Mouse (Mus musculus) stomach, embryonic 16.5 days (tissue): ENCODE measurements at regions not wholly inside any gene's neighbourhood (a gene's known extent, or its start where the extent isn't known, plus 50 kb on each side); places are given as distances from the start of the nearest gene placed in this dataset.

Source experiments
- ATAC-seq: fragments of 200-750 bp; cut with Nextera tagmentation; 2 replicates; pipeline ENCODE4 v1.8.0; 2017; ENCODE audit warnings: moderate number of reproducible peaks, moderate TSS enrichment; ENCODE audit not compliant: insufficient read depth, low FRiP score
- H3K27ac ChIP-seq: fragments of 300-500 bp; sonication (generic); 2 replicates; pipeline ENCODE4 v1.5.1; 2014; ENCODE audit warnings: low read length
- H3K27me3 ChIP-seq: fragments of 300-500 bp; sonication (generic); 2 replicates; pipeline ENCODE4 v1.6.1; 2014; ENCODE audit warnings: low read length, control low read depth, mixed read lengths; ENCODE audit not compliant: control insufficient read depth, insufficient read depth
- H3K36me3 ChIP-seq: fragments of 300-500 bp; sonication (generic); 2 replicates; pipeline ENCODE4 v1.6.1; 2014; ENCODE audit warnings: low read length; ENCODE audit not compliant: control insufficient read depth, insufficient read depth
- H3K4me1 ChIP-seq: fragments of 300-500 bp; sonication (generic); 2 replicates; pipeline ENCODE4 v1.6.1; 2014; ENCODE audit warnings: low read length, control low read depth, mixed read lengths; ENCODE audit not compliant: control insufficient read depth, insufficient read depth
- H3K4me2 ChIP-seq: fragments of 300-500 bp; sonication (generic); 2 replicates; pipeline ENCODE4 v1.6.1; 2014; ENCODE audit warnings: low read depth, low read length, mixed read lengths
- H3K4me3 ChIP-seq: fragments of 300-500 bp; sonication (generic); replicated peaks from 2 replicates; pipeline ENCODE4 v1.5.1; 2014; ENCODE audit warnings: mild to moderate bottlenecking, low read length
- H3K9ac ChIP-seq: fragments of 300-500 bp; sonication (generic); 2 replicates; pipeline ENCODE4 v1.6.1; 2014; ENCODE audit warnings: low read length
- H3K9me3 ChIP-seq: fragments of 300-500 bp; sonication (generic); replicated peaks from 2 replicates; pipeline ENCODE4 v1.6.1; 2016; ENCODE audit warnings: low read length, control low read depth; ENCODE audit not compliant: control insufficient read depth
- WGBS: fragments of 180-500 bp; shearing (Covaris S2); extraction: QIAGEN DNeasy Blood & Tissue Kit; methylation state at CpG from one replicate; pipeline ENCODE4 v1.1.7; 2014; 5-methylcytosine and 5-hydroxymethylcytosine counted together

DNA sequence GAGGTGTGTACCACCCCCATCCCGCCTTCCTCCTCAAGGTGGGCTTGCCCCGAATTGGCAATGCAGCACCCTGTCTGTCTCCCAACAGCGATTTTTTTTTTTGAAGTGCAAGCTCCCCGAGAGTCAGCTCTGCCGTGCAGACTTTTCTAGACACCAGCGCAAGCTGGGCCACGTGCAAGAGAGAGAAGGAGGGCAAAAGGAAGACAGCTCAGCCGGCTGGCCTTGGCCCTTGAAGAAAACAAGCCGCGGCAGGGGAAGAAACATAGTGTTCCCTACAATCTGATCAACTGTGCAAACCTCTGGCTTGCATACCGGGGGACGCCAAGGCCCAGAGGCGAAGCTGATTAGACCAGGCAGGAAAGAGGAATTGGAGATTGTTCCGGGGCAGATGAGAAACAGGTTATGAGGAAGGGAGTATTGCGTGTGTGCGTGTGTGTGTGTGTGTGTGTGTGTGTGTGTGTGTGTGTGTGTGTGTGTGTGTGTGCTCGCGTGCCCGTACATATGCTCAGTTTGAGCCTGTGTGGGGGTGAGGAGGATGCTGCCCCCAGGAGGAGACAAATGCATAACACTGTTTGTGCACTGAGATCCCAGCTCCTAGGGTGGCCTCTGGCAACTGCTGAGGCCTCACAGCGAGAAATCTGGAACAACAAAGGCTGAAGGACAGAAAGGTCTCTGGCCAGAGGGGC lies 83.2 kb upstream of the Zfp648 start:
- peak overlapping the region; percentile 18 for H3K4me3 ChIP-seq
- H3K9me3 ChIP-seq: no peaks in the 10 kb centered on the region
- H3K36me3 ChIP-seq: no peaks in the 10 kb centered on the region
- 21% methylated on average over 20 of the region's 20 CpGs for WGBS
- ATAC-seq: peak; percentile 76
- H3K4me2 ChIP-seq: peak overlapping the region; percentile 30
- H3K27me3 ChIP-seq: no peaks in the 10 kb centered on the region
- peak overlapping the region; percentile 80 for H3K27ac ChIP-seq
- H3K4me1 ChIP-seq: peaks cover 16% of the 10 kb centered on the region
- peak overlapping the region; percentile 60 for H3K9ac ChIP-seq

- no peaks in the 10 kb centered on the region for H3K9me3 ChIP-seq
- H3K27ac ChIP-seq: peak overlapping the region; percentile 80
- peaks cover 16% of the 10 kb centered on the region for H3K4me1 ChIP-seq
- H3K4me3 ChIP-seq: no peak overlapping the region
- no peak overlapping the region for H3K9ac ChIP-seq
- 44% methylated on average over 10 of the region's 10 CpGs for WGBS
- no peaks in the 10 kb centered on the region for H3K27me3 ChIP-seq
- ATAC-seq: no peak
- H3K36me3 ChIP-seq: no peaks in the 10 kb centered on the region
- H3K4me2 ChIP-seq: peak overlapping the region; percentile 30
Observed at GRCm38 (mm10) chr1:154118374-154119004, 82.5 kb upstream of the Zfp648 start.

DNA sequence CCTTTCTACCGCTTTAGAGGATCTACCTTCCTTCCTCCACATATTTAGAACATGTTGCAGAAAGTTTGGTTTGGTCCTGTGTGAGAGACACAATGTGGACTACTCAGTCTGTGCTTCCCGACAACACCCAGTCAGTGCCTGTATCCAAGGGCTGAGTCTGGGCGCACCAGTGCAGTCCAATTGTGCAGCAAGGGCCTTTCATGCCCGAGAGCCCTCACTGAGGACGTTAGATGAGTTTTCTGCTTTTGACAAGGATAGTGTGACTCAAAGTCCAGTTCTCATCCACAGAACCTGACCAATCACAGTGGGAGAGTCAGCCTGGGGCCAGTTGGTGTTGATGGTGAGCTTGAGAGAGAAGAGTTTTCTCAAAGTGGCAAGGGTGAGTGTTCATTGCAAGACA lies 81.4 kb upstream of the Zfp648 start:
- no peak overlapping the region for H3K4me2 ChIP-seq
- no peak overlapping the region for H3K27ac ChIP-seq
- no peaks in the 10 kb centered on the region for H3K36me3 ChIP-seq
- peaks cover 16% of the 10 kb centered on the region for H3K4me1 ChIP-seq
- no peaks in the 10 kb centered on the region for H3K27me3 ChIP-seq
- WGBS: 87% methylated on average over 5 of the region's 5 CpGs
- no peaks in the 10 kb centered on the region for H3K9me3 ChIP-seq
- ATAC-seq: no peak
- H3K9ac ChIP-seq: no peak overlapping the region
- no peak overlapping the region for H3K4me3 ChIP-seq

DNA sequence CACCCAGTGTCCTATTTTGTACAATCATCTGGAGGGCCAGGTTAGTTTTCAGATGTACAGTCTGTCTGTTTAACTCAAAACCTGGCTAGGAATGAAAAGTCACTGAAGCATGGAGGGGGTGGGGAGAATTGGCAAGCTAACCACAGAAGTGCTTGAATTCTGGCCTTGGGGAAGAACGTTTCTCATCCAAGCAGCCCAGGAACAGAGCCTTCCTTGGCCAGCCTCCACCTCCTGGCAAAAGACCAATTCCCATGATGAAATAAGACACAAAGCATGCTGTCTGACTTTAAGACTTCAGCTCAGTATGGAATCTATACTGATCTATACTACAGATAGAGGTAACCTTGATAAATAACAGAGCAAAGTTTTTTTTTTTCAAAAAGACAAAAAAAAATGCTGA lies 80.3 kb upstream of the Zfp648 start:
- H3K4me2 ChIP-seq: no peak overlapping the region
- WGBS: 17% methylated on average over 1 of the region's 1 CpGs
- H3K4me3 ChIP-seq: no peak overlapping the region
- H3K4me1 ChIP-seq: peaks cover 16% of the 10 kb centered on the region
- H3K36me3 ChIP-seq: no peaks in the 10 kb centered on the region
- no peaks in the 10 kb centered on the region for H3K27me3 ChIP-seq
- no peaks in the 10 kb centered on the region for H3K9me3 ChIP-seq
- H3K27ac ChIP-seq: no peak overlapping the region
- H3K9ac ChIP-seq: no peak overlapping the region
- ATAC-seq: peak; percentile 26; the same call in 1 of the 2 replicates

- no peak overlapping the region for H3K27ac ChIP-seq
- H3K4me1 ChIP-seq: no peaks in the 10 kb centered on the region
- H3K4me3 ChIP-seq: no peak overlapping the region
- no peaks in the 10 kb centered on the region for H3K9me3 ChIP-seq
- no peak overlapping the region for H3K9ac ChIP-seq
- no peaks in the 10 kb centered on the region for H3K27me3 ChIP-seq
- no peak for ATAC-seq
- H3K36me3 ChIP-seq: no peaks in the 10 kb centered on the region
- no peak overlapping the region for H3K4me2 ChIP-seq
Observed at GRCm38 (mm10) chr1:154124981-154125380, 76.0 kb upstream of the Zfp648 start.

DNA sequence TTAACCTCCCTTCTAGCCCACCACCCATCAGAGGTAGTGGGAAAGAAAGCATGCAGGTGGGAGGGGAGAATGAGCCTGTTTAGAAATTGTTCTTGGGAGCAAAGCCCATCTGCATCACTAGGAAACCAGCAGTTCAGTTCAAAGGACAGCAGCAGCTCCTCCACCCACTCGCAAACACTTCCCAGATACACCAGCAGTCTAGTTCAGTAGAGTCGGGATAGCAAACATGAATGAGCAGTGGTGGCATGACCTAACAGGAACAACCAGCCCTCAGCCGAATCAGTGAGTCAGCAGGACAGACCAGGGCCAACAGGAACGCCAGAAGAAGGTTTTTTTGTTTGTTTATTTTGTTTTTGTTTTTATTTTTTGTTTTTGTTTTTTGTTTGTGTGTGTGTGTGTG lies 74.5 kb upstream of the Zfp648 start:
- Histone ChIP-seq H3K4me3 (no peak overlapping the region), H3K27me3 (no peaks in the 10 kb centered on the region), H3K9ac (no peak overlapping the region), H3K36me3 (no peaks in the 10 kb centered on the region), H3K27ac (no peak overlapping the region), H3K4me1 (no peaks in the 10 kb centered on the region), H3K4me2 (no peak overlapping the region), H3K9me3 (no peaks in the 10 kb centered on the region)
- WGBS: 48% methylated on average over 4 of the region's 4 CpGs
- ATAC-seq: no peak; the same call in 1 of the 2 replicates

- no peaks in the 10 kb centered on the region for H3K36me3 ChIP-seq
- H3K9ac ChIP-seq: no peak overlapping the region
- no peak overlapping the region for H3K27ac ChIP-seq
- H3K9me3 ChIP-seq: no peaks in the 10 kb centered on the region
- H3K4me2 ChIP-seq: no peak overlapping the region
- no peaks in the 10 kb centered on the region for H3K4me1 ChIP-seq
- H3K27me3 ChIP-seq: no peaks in the 10 kb centered on the region
- no peak for ATAC-seq
- 72% methylated on average over 4 of the region's 4 CpGs for WGBS
- no peak overlapping the region for H3K4me3 ChIP-seq
Observed at GRCm38 (mm10) chr1:154139488-154139887, 61.5 kb upstream of the Zfp648 start.

DNA sequence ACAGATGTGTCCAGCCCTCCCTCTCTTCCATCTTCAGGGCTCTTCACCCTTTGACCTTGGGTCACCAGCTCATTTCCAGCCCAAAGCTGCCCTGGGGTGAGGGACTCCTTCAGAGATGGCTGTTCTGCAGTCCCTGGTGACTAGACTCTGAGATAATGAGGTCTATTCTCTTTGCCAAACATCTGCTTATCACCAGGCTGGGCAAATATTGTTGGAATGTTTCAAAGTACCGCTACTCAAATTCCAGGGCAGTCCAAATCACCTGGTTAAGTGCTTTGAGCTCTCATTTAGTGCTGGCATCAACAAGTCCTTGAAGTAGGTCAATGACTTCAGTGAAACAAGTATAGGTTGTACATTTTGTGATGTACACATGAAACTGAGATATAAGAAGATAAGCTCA lies 57.3 kb upstream of the Zfp648 start:
- no peak overlapping the region for H3K9ac ChIP-seq
- peaks cover 2% of the 10 kb centered on the region; the same call in 1 of the 2 replicates for H3K4me1 ChIP-seq
- H3K4me2 ChIP-seq: no peak overlapping the region
- H3K4me3 ChIP-seq: no peak overlapping the region
- no peaks in the 10 kb centered on the region for H3K9me3 ChIP-seq
- no peak overlapping the region for H3K27ac ChIP-seq
- no peak for ATAC-seq
- H3K36me3 ChIP-seq: no peaks in the 10 kb centered on the region
- no peaks in the 10 kb centered on the region for H3K27me3 ChIP-seq
- 35% methylated on average over 1 of the region's 1 CpGs for WGBS

GRCm38 (mm10) chr1:154147001-154147571 lies 53.9 kb upstream of the Zfp648 start:
- ATAC-seq: no peak
- H3K9ac ChIP-seq: no peak overlapping the region
- 77% methylated on average over 3 of the region's 3 CpGs for WGBS
- H3K27me3 ChIP-seq: no peaks in the 10 kb centered on the region
- no peak overlapping the region for H3K27ac ChIP-seq
- no peak overlapping the region for H3K4me3 ChIP-seq
- H3K4me1 ChIP-seq: peaks cover 25% of the 10 kb centered on the region
- no peaks in the 10 kb centered on the region for H3K36me3 ChIP-seq
- no peak overlapping the region for H3K4me2 ChIP-seq
- no peaks in the 10 kb centered on the region for H3K9me3 ChIP-seq
